Mouse (Mus musculus) liver, embryonic 14.5 days (tissue): Measurements from ENCODE around the gene Krt36. TPM values are rescaled to one million over a fixed set of nuclear protein-coding genes. Genes with fewer than 3 reads are reported as not detected.

ENCODE experiments used
- ATAC-seq: fragments of 200-750 bp; cut with Nextera tagmentation; 2 replicates; pipeline ENCODE4 v1.8.0; 2017; ENCODE audit warnings: moderate number of reproducible peaks, mild to moderate bottlenecking, moderate library complexity; ENCODE audit not compliant: insufficient read depth
- DNase-seq, 3 experiments: peaks; one replicate each; pipeline ENCODE4 v3.0.0-alpha.2; 2012 to 2013; ENCODE audit warnings: low read depth in 3 of 3, low spot score in 3 of 3
- H3K27ac ChIP-seq: fragments of 300-500 bp; sonication (generic); 2 replicates; pipeline ENCODE4 v1.5.1; 2014; ENCODE audit warnings: moderate library complexity, mild to moderate bottlenecking, control low read depth, inconsistent platforms
- H3K27me3 ChIP-seq: fragments of 300-500 bp; sonication (generic); 2 replicates; pipeline ENCODE4 v1.6.1; 2014; ENCODE audit warnings: mild to moderate bottlenecking, low read length, moderate library complexity; ENCODE audit not compliant: control insufficient read depth, insufficient read depth
- H3K36me3 ChIP-seq: fragments of 300-500 bp; sonication (generic); replicated peaks from 2 replicates; pipeline ENCODE4 v1.6.1; 2014; ENCODE audit warnings: low read depth; ENCODE audit not compliant: control insufficient read depth, insufficient read depth
- H3K4me1 ChIP-seq, 2 experiments: fragments of 200-500 bp in 1 of 2; fragments of 300-500 bp in 1 of 2; sonication (generic) in 1 of 2; replicated peaks; 2 replicates each; pipeline ENCODE4 v1.6.1; 2012 to 2014; ENCODE audit warnings: antibody characterized with exemption in 1 of 2, inconsistent platforms in 1 of 2, low read length in 1 of 2; ENCODE audit not compliant: control insufficient read depth in 2 of 2, insufficient read depth in 2 of 2
- H3K4me2 ChIP-seq: fragments of 300-500 bp; sonication (generic); 2 replicates; pipeline ENCODE4 v1.6.1; 2014; ENCODE audit warnings: low read depth, mild to moderate bottlenecking, control low read depth, moderate library complexity
- H3K4me3 ChIP-seq, 2 experiments: fragments of 200-500 bp in 1 of 2; fragments of 300-500 bp in 1 of 2; sonication (generic) in 1 of 2; 2 replicates each; pipeline ENCODE4 v1.5.1; 2012 to 2014; ENCODE audit warnings: low read depth in 2 of 2, low read length in 2 of 2, mild to moderate bottlenecking in 2 of 2, control low read depth in 1 of 2, inconsistent platforms in 1 of 2, moderate library complexity in 1 of 2; ENCODE audit not compliant: insufficient read depth in 1 of 2
- H3K9ac ChIP-seq: fragments of 300-500 bp; sonication (generic); replicated peaks from 2 replicates; pipeline ENCODE4 v1.6.1; 2014; ENCODE audit warnings: mild to moderate bottlenecking, control low read depth, moderate library complexity
- H3K9me3 ChIP-seq: fragments of 300-500 bp; sonication (generic); 2 replicates; pipeline ENCODE4 v1.6.1; 2016; ENCODE audit warnings: low read length, mixed read lengths; ENCODE audit not compliant: control insufficient read depth
- CTCF ChIP-seq: IDR thresholded peaks from 2 replicates; pipeline ENCODE4 v1.5.1; 2016; ENCODE audit warnings: antibody characterized with exemption, low read depth, control low read depth
- EP300 ChIP-seq: IDR thresholded peaks from 2 replicates; pipeline ENCODE4 v1.6.1; 2016; ENCODE audit warnings: antibody characterized with exemption, low read depth
- WGBS: fragments of 180-500 bp; shearing (Covaris S2); extraction: QIAGEN DNeasy Blood & Tissue Kit; methylation state at CpG from one replicate; pipeline ENCODE4 v1.1.7; 2014; ENCODE audit not compliant: insufficient replicate concordance; 5-methylcytosine and 5-hydroxymethylcytosine counted together
- polyA plus RNA-seq, 2 experiments: library from polyadenylated mRNA; depleted of rRNA in 1 of 2; stranded (reverse) in 1 of 2; unstranded in 1 of 2; fragments of >200 nt; fragmentation: Nextera tagmentation in 1 of 2; extraction: Ambion mirVana in 1 of 2; gene quantifications; 2 replicates each; pipeline versions ENCODE4 v1.2.1 to v1.2.3; 2012 to 2014

The Krt36 gene
- polyA plus RNA-seq, 2 experiments = not detected

- no peak for TF ChIP-seq CTCF
- Histone ChIP-seq H3K9me3 (no peaks in the 10 kb centered on the region), H3K27ac (no peak within 1 kb of the TSS), H3K36me3 (no peaks in the 10 kb centered on the region), H3K4me3 (no peak within 1 kb of the TSS), H3K4me2 (no peak within 1 kb of the TSS), H3K4me1 (no peaks in the 10 kb centered on the region), H3K9ac (no peak within 1 kb of the TSS), H3K27me3 (no peaks in the 10 kb centered on the region)
- 55% methylated on average over 7 of the region's 7 CpGs for WGBS
- DNase-seq (no peak), ATAC-seq (no peak)
Observed at GRCm38 (mm10) chr11:100135731-100136130, 30.3 kb upstream of the Krt36 start, which contains the start of gene Krt15. Krt15 (minus strand) TSS chr11:100135928.

DNA sequence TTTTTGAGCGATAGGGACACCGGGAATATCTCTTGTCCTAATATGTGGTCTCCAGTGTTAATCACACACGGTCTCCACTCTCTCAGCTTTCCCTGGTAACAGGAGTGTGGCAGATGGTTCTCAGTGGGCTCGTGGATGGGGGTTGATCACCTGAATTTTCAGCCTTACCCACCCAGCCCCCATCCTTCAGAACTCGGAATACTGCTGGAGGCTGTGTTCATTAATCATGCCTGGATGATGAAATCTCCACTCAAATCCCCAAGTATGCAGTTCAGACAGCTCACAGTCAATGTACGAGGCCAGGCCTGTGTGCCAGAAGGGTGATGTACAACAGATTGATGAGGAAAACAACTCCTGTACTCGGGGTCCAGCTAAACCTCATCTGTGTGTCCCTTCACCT lies 19.5 kb upstream of the Krt36 start:
- no peak overlapping the region for H3K4me3 ChIP-seq
- H3K27ac ChIP-seq = no peak overlapping the region
- DNase-seq (no peak), ATAC-seq (no peak)
- H3K36me3 ChIP-seq = no peaks in the 10 kb centered on the region
- H3K4me2 ChIP-seq = no peak overlapping the region
- H3K9me3 ChIP-seq = no peaks in the 10 kb centered on the region
- no peaks in the 10 kb centered on the region for H3K4me1 ChIP-seq
- no peak overlapping the region for H3K9ac ChIP-seq
- no peak for TF ChIP-seq CTCF
- TF ChIP-seq EP300 = no peak
- H3K27me3 ChIP-seq = no peaks in the 10 kb centered on the region
- WGBS = 60% methylated on average over 7 of the region's 7 CpGs

DNA sequence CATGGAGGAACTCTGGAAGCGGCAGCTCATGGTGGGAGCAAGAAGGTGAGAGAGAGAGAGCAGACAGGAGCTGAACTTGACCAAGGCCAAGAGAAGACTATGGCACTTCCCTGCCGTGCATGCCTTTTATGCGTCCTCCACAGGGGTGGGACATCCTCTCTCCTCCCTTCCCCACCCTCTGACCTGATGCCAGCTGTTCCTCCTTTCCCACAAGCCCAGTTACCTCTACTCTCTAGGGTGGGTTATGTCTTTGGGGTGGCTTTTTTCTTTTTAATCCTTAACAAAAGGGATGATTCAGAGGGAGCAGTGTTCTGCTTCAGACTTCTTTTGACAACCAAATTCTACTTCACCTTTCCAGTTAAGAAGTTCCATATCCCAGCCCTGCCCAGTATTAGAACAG lies 16.0 kb upstream of the Krt36 start, which contains the start of gene Krt13:
TSS of gene Krt13 (minus strand) at position 101 of the 400 bp plus-strand sequence.
- H3K4me3 ChIP-seq = no peak within 1 kb of the TSS
- WGBS = 46% methylated on average over 3 of the region's 3 CpGs
- no peaks in the 10 kb centered on the region for H3K9me3 ChIP-seq
- no peak within 1 kb of the TSS for H3K27ac ChIP-seq
- H3K4me2 ChIP-seq = no peak within 1 kb of the TSS
- no peak for DNase-seq
- no peak within 1 kb of the TSS for H3K9ac ChIP-seq
- no peak for TF ChIP-seq CTCF
- TF ChIP-seq EP300 = no peak
- no peak for ATAC-seq
- no peaks in the 10 kb centered on the region for H3K27me3 ChIP-seq
- no peaks in the 10 kb centered on the region for H3K4me1 ChIP-seq
- H3K36me3 ChIP-seq = no peaks in the 10 kb centered on the region

GRCm38 (mm10) chr11:100120331-100120730 lies 14.9 kb upstream of the Krt36 start:
- Histone ChIP-seq H3K36me3 (no peaks in the 10 kb centered on the region), H3K27me3 (no peaks in the 10 kb centered on the region), H3K9ac (no peak overlapping the region), H3K27ac (no peak overlapping the region), H3K9me3 (no peaks in the 10 kb centered on the region), H3K4me1 (no peaks in the 10 kb centered on the region), H3K4me3 (no peak overlapping the region), H3K4me2 (no peak overlapping the region)
- DNase-seq = no peak
- TF ChIP-seq CTCF = no peak
- no peak for TF ChIP-seq EP300
- ATAC-seq = no peak
- WGBS = 77% methylated on average over 5 of the region's 5 CpGs

GRCm38 (mm10) chr11:100113742-100114029 lies 8.3 kb upstream of the Krt36 start:
- H3K4me2 ChIP-seq = no peak overlapping the region
- no peak overlapping the region for H3K27ac ChIP-seq
- TF ChIP-seq EP300 = no peak
- TF ChIP-seq CTCF = no peak
- no peaks in the 10 kb centered on the region for H3K36me3 ChIP-seq
- DNase-seq = no peak
- no peak overlapping the region for H3K9ac ChIP-seq
- whole genome bisulfite sequencing = 76% methylated on average over 2 of the region's 2 CpGs
- H3K4me1 ChIP-seq = no peaks in the 10 kb centered on the region
- no peaks in the 10 kb centered on the region for H3K9me3 ChIP-seq
- no peak for ATAC-seq
- H3K4me3 ChIP-seq = no peak overlapping the region
- H3K27me3 ChIP-seq = no peaks in the 10 kb centered on the region
